Mouse (Mus musculus) liver, embryonic 15.5 days (tissue): ENCODE measurements around the gene Osbpl10. TPM values are rescaled to one million over a fixed set of nuclear protein-coding genes. Genes with fewer than 3 reads are reported as not detected.

Source experiments
- ATAC-seq: fragments of 200-750 bp; cut with Nextera tagmentation; 2 replicates; pipeline ENCODE4 v1.8.0; 2017; ENCODE audit warnings: moderate number of reproducible peaks, mild to moderate bottlenecking, moderate library complexity; ENCODE audit not compliant: insufficient read depth
- H3K27ac ChIP-seq: fragments of 300-500 bp; sonication (generic); replicated peaks from 2 replicates; pipeline ENCODE4 v1.5.1; 2015; ENCODE audit warnings: mild to moderate bottlenecking, inconsistent platforms
- H3K27me3 ChIP-seq: fragments of 300-500 bp; sonication (generic); 2 replicates; pipeline ENCODE4 v1.6.1; 2015; ENCODE audit warnings: mild to moderate bottlenecking, inconsistent platforms
- H3K36me3 ChIP-seq: fragments of 300-500 bp; sonication (generic); replicated peaks from 2 replicates; pipeline ENCODE4 v1.6.1; 2015; ENCODE audit warnings: moderate library complexity, mild to moderate bottlenecking, inconsistent platforms
- H3K4me1 ChIP-seq: fragments of 300-500 bp; sonication (generic); replicated peaks from 2 replicates; pipeline ENCODE4 v1.6.1; 2015; ENCODE audit warnings: inconsistent platforms
- H3K4me2 ChIP-seq: fragments of 300-500 bp; sonication (generic); 2 replicates; pipeline ENCODE4 v1.6.1; 2015; ENCODE audit warnings: moderate library complexity, mild to moderate bottlenecking, inconsistent platforms
- H3K4me3 ChIP-seq: fragments of 300-500 bp; sonication (generic); replicated peaks from 2 replicates; pipeline ENCODE4 v1.5.1; 2015; ENCODE audit warnings: mild to moderate bottlenecking, inconsistent platforms
- H3K9ac ChIP-seq: fragments of 300-500 bp; sonication (generic); 2 replicates; pipeline ENCODE4 v1.6.1; 2015; ENCODE audit warnings: moderate library complexity, mild to moderate bottlenecking, inconsistent platforms
- H3K9me3 ChIP-seq: fragments of 300-500 bp; sonication (generic); replicated peaks from 2 replicates; pipeline ENCODE4 v1.6.1; 2016; ENCODE audit warnings: inconsistent platforms
- WGBS: fragments of 180-500 bp; shearing (Covaris S2); methylation state at CpG from one replicate; pipeline ENCODE4 v1.1.7; 2015; ENCODE audit warnings: mixed read lengths; ENCODE audit not compliant: insufficient replicate concordance; 5-methylcytosine and 5-hydroxymethylcytosine counted together
- polyA plus RNA-seq: library from polyadenylated mRNA; unstranded; fragments of >200 nt; fragmentation: Nextera tagmentation; extraction: Ambion mirVana; gene quantifications from 2 replicates; pipeline ENCODE4 v1.2.1, GENCODE M21; 2015

The Osbpl10 gene
- 0.12 and 0.20 TPM in 2 replicates for polyA plus RNA-seq

- Histone ChIP-seq H3K9me3 (no peaks in the 10 kb centered on the region), H3K27ac (no peak within 1 kb of the TSS), H3K36me3 (no peaks in the 10 kb centered on the region), H3K4me1 (no peaks in the 10 kb centered on the region), H3K4me2 (peak within 1 kb of the TSS; percentile 73), H3K9ac (no peak within 1 kb of the TSS), H3K27me3 (peaks cover 60% of the 10 kb centered on the region), H3K4me3 (peak within 1 kb of the TSS; percentile 53)
- ATAC-seq: peak; percentile 28; the same call in 1 of the 2 replicates
- WGBS: under 1% methylated on average over 86 of the region's 86 CpGs
Observed at GRCm38 (mm10) chr9:114978281-114979111, at the start of gene Osbpl10. TSS of gene Osbpl10 (plus strand) at chr9:114978569.

- no peaks in the 10 kb centered on the region for H3K9me3 ChIP-seq
- H3K4me2 ChIP-seq: no peak overlapping the region
- H3K27ac ChIP-seq: no peak overlapping the region
- H3K4me3 ChIP-seq: no peak overlapping the region
- 72% methylated on average over 9 of the region's 9 CpGs for WGBS
- H3K4me1 ChIP-seq: peaks cover 37% of the 10 kb centered on the region
- H3K9ac ChIP-seq: no peak overlapping the region
- no peaks in the 10 kb centered on the region for H3K36me3 ChIP-seq
- no peaks in the 10 kb centered on the region for H3K27me3 ChIP-seq
- no peak for ATAC-seq
Observed at GRCm38 (mm10) chr9:114930464-114931090, 47.8 kb upstream of the Osbpl10 start.

- H3K4me3 ChIP-seq: peak overlapping the region; percentile 68
- H3K27ac ChIP-seq: no peak overlapping the region
- H3K9ac ChIP-seq: peak overlapping the region; percentile 62; the same call in 1 of the 2 replicates
- H3K9me3 ChIP-seq: no peaks in the 10 kb centered on the region
- H3K27me3 ChIP-seq: no peaks in the 10 kb centered on the region
- WGBS: 12% methylated on average over 13 of the region's 13 CpGs
- ATAC-seq: no peak
- peaks cover 23% of the 10 kb centered on the region for H3K4me1 ChIP-seq
- peak overlapping the region; percentile 86 for H3K4me2 ChIP-seq
- H3K36me3 ChIP-seq: no peaks in the 10 kb centered on the region
Observed at GRCm38 (mm10) chr9:114932607-114933006, 45.8 kb upstream of the Osbpl10 start.

- H3K36me3 ChIP-seq: no peaks in the 10 kb centered on the region
- no peaks in the 10 kb centered on the region for H3K9me3 ChIP-seq
- WGBS: under 1% methylated on average over 46 of the region's 50 CpGs
- H3K4me3 ChIP-seq: peak overlapping the region; percentile 68
- peak overlapping the region; percentile 76 for H3K27ac ChIP-seq
- H3K4me2 ChIP-seq: peak overlapping the region; percentile 86
- H3K9ac ChIP-seq: peak overlapping the region; percentile 62
- H3K4me1 ChIP-seq: peaks cover 23% of the 10 kb centered on the region
- peak; percentile 20 for ATAC-seq
- no peaks in the 10 kb centered on the region for H3K27me3 ChIP-seq
Observed at GRCm38 (mm10) chr9:114933037-114933722, 45.2 kb upstream of the Osbpl10 start.

GRCm38 (mm10) chr9:114933723-114934171 lies 44.6 kb upstream of the Osbpl10 start, which contains the start of gene Gpd1l:
TSS of gene Gpd1l (minus strand) at chr9:114933987.
- ATAC-seq: peak; percentile 95
- Histone ChIP-seq H3K9me3 (no peaks in the 10 kb centered on the region), H3K27me3 (no peaks in the 10 kb centered on the region), H3K9ac (peak within 1 kb of the TSS; percentile 62), H3K4me2 (peak within 1 kb of the TSS; percentile 86), H3K36me3 (no peaks in the 10 kb centered on the region), H3K4me3 (peak within 1 kb of the TSS; percentile 68), H3K4me1 (peaks cover 23% of the 10 kb centered on the region), H3K27ac (peak within 1 kb of the TSS; percentile 76)
- WGBS: under 1% methylated on average over 30 of the region's 30 CpGs

GRCm38 (mm10) chr9:114934231-114934630 lies 44.1 kb upstream of the Osbpl10 start:
- 44% methylated on average over 11 of the region's 11 CpGs for WGBS
- no peak overlapping the region for H3K9ac ChIP-seq
- no peak for ATAC-seq
- peak overlapping the region; percentile 86 for H3K4me2 ChIP-seq
- no peaks in the 10 kb centered on the region for H3K27me3 ChIP-seq
- peaks cover 23% of the 10 kb centered on the region for H3K4me1 ChIP-seq
- no peaks in the 10 kb centered on the region for H3K9me3 ChIP-seq
- no peak overlapping the region for H3K27ac ChIP-seq
- H3K36me3 ChIP-seq: no peaks in the 10 kb centered on the region
- peak overlapping the region; percentile 68 for H3K4me3 ChIP-seq

GRCm38 (mm10) chr9:114935321-114935720 lies 43.0 kb upstream of the Osbpl10 start:
- Histone ChIP-seq H3K4me3 (no peak overlapping the region), H3K4me2 (no peak overlapping the region), H3K27me3 (no peaks in the 10 kb centered on the region), H3K36me3 (no peaks in the 10 kb centered on the region), H3K4me1 (peaks cover 23% of the 10 kb centered on the region), H3K9me3 (no peaks in the 10 kb centered on the region), H3K27ac (no peak overlapping the region), H3K9ac (no peak overlapping the region)
- no peak for ATAC-seq
- WGBS: 64% methylated on average over 4 of the region's 4 CpGs

GRCm38 (mm10) chr9:114936687-114937086 lies 41.7 kb upstream of the Osbpl10 start:
- H3K4me2 ChIP-seq: no peak overlapping the region
- WGBS: 58% methylated on average over 2 of the region's 2 CpGs
- no peak for ATAC-seq
- no peak overlapping the region for H3K27ac ChIP-seq
- no peaks in the 10 kb centered on the region for H3K9me3 ChIP-seq
- H3K9ac ChIP-seq: no peak overlapping the region
- no peak overlapping the region for H3K4me3 ChIP-seq
- H3K36me3 ChIP-seq: no peaks in the 10 kb centered on the region
- no peaks in the 10 kb centered on the region for H3K27me3 ChIP-seq
- peaks cover 23% of the 10 kb centered on the region for H3K4me1 ChIP-seq

GRCm38 (mm10) chr9:114944642-114945041 lies 33.7 kb upstream of the Osbpl10 start:
- Histone ChIP-seq H3K36me3 (no peaks in the 10 kb centered on the region), H3K27me3 (no peaks in the 10 kb centered on the region), H3K9me3 (no peaks in the 10 kb centered on the region), H3K9ac (no peak overlapping the region), H3K4me2 (no peak overlapping the region), H3K27ac (no peak overlapping the region), H3K4me1 (no peaks in the 10 kb centered on the region), H3K4me3 (no peak overlapping the region)
- WGBS: 55% methylated on average over 3 of the region's 3 CpGs
- no peak for ATAC-seq

GRCm38 (mm10) chr9:114945576-114945975 lies 32.8 kb upstream of the Osbpl10 start:
- WGBS: 69% methylated on average over 6 of the region's 6 CpGs
- Histone ChIP-seq H3K27ac (no peak overlapping the region), H3K4me3 (no peak overlapping the region), H3K9ac (no peak overlapping the region), H3K27me3 (no peaks in the 10 kb centered on the region), H3K4me1 (peaks cover 6% of the 10 kb centered on the region), H3K36me3 (no peaks in the 10 kb centered on the region), H3K9me3 (no peaks in the 10 kb centered on the region), H3K4me2 (no peak overlapping the region)
- ATAC-seq: no peak

- WGBS: 28% methylated on average over 5 of the region's 5 CpGs
- H3K4me3 ChIP-seq: no peak overlapping the region
- H3K4me2 ChIP-seq: no peak overlapping the region
- no peaks in the 10 kb centered on the region for H3K36me3 ChIP-seq
- no peaks in the 10 kb centered on the region for H3K27me3 ChIP-seq
- no peak overlapping the region for H3K27ac ChIP-seq
- no peak for ATAC-seq
- H3K9me3 ChIP-seq: no peaks in the 10 kb centered on the region
- peaks cover 6% of the 10 kb centered on the region for H3K4me1 ChIP-seq
- H3K9ac ChIP-seq: no peak overlapping the region
Observed at GRCm38 (mm10) chr9:114948395-114948794, 30.0 kb upstream of the Osbpl10 start.
